17 mouse cellular contexts compared by ENCODE assay signal in the genomic region with DNA sequence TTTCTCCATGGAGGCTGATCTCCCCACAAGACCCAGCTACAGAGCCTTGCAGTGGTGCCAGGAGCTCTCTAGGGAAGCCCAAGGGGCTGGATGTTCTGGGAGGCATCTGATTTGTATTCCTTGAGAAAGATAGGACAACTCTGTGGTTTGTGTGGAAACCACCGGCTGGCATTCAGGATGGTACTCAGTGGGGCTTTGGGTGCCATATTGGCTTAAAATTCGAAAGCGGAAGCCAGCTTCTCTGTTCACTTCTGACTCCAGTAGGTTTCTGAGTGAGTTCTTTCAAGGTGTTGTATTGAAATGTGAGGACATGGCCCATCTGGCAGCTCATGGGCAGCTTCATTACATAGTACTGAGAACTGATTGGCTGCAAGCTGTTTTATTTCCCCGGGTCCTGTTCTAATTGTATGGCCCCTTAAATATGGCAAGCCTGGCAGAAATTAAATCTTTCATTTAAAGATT.
A peak's percentile ranks its signal among the peaks of the same experiment; 100 is the strongest.
DNase-seq lines count a peak whose midpoint lies in the region; ATAC-seq and TF ChIP-seq lines count a peak whose summit lies in the region.
"Had no signal": no experiment of that assay in that cellular context is flagged by ENCODE, and none has a peak within 500 bp of the region (broad histone marks: within the 10 kb centered on the region; RNA-seq: fewer than 3 reads in every experiment).

No protein-coding gene starts in this region.

- no peak overlapping the region for H3K9ac ChIP-seq in stomach, embryonic 14.5 days (replicated peaks; ENCODE audit: low read depth, low read length)
- H3K9ac ChIP-seq in stomach, postnatal 0 days (ENCODE audit: low read length) = no peak overlapping the region
- H3K9ac ChIP-seq in forebrain, embryonic 15.5 days (replicated peaks) = no peak overlapping the region
- H3K9ac ChIP-seq in limb, embryonic 12.5 days (replicated peaks) = no peak overlapping the region
- no peak overlapping the region for H3K9ac ChIP-seq in stomach, embryonic 15.5 days
- H3K9ac ChIP-seq: liver, postnatal 0 days had no signal

- no peak overlapping the region for H3K4me2 ChIP-seq in stomach, embryonic 14.5 days (replicated peaks; ENCODE audit: low read depth, low read length)
- H3K4me2 ChIP-seq in stomach, postnatal 0 days (replicated peaks; ENCODE audit: low read depth) = no peak overlapping the region
- peak overlapping the region; percentile 31; the same call in 1 of the 2 replicates for H3K4me2 ChIP-seq in forebrain, embryonic 15.5 days (replicated peaks)
- H3K4me2 ChIP-seq in limb, embryonic 12.5 days = no peak overlapping the region; the same call in 1 of the 2 replicates
- no peak overlapping the region for H3K4me2 ChIP-seq in stomach, embryonic 15.5 days

- H3K4me3 ChIP-seq in stomach, embryonic 14.5 days (ENCODE audit: low read depth, low read length) = no peak overlapping the region
- H3K4me3 ChIP-seq in stomach, postnatal 0 days (ENCODE audit: low read depth, low read length) = no peak overlapping the region
- H3K4me3 ChIP-seq in forebrain, embryonic 15.5 days = no peak overlapping the region
- H3K4me3 ChIP-seq in limb, embryonic 12.5 days (replicated peaks) = no peak overlapping the region
- H3K4me3 ChIP-seq in stomach, embryonic 15.5 days (replicated peaks) = no peak overlapping the region
- no peak overlapping the region for H3K4me3 ChIP-seq in lung, adult 2 months (replicated peaks; ENCODE audit: extremely low read depth, low read depth, low read length)
- H3K4me3 ChIP-seq: heart, embryonic 10.5 days had no signal

- H3K4me1 ChIP-seq in stomach, embryonic 14.5 days (ENCODE audit: control insufficient read depth, insufficient read depth, low read length) = no peaks in the 10 kb centered on the region
- H3K4me1 ChIP-seq in stomach, postnatal 0 days (replicated peaks; ENCODE audit: control insufficient read depth, insufficient read depth) = no peaks in the 10 kb centered on the region
- H3K4me1 ChIP-seq in forebrain, embryonic 15.5 days = peaks cover 23% of the 10 kb centered on the region
- H3K4me1 ChIP-seq in limb, embryonic 12.5 days (replicated peaks) = peaks cover 13% of the 10 kb centered on the region
- no peaks in the 10 kb centered on the region for H3K4me1 ChIP-seq in stomach, embryonic 15.5 days
- no peaks in the 10 kb centered on the region for H3K4me1 ChIP-seq in lung, adult 2 months (ENCODE audit: control insufficient read depth, insufficient read depth, low read length)
- H3K4me1 ChIP-seq: heart, embryonic 10.5 days had no signal

- 0 out of 2 replicates have a peak overlapping the region, but pooled peaks have one; percentile 15 for H3K27ac ChIP-seq in stomach, embryonic 14.5 days (ENCODE audit: low read length)
- no peak overlapping the region for H3K27ac ChIP-seq in stomach, postnatal 0 days (replicated peaks)
- peak overlapping the region; percentile 89 for H3K27ac ChIP-seq in forebrain, embryonic 15.5 days (replicated peaks)
- peak overlapping the region; percentile 35; the same call in 1 of the 2 replicates for H3K27ac ChIP-seq in limb, embryonic 12.5 days
- H3K27ac ChIP-seq in stomach, embryonic 15.5 days = 0 out of 2 replicates have a peak overlapping the region, but pooled peaks have one; percentile 11
- H3K27ac ChIP-seq: heart, embryonic 10.5 days had no signal

- ATAC-seq in stomach, embryonic 14.5 days (ENCODE audit: insufficient number of reproducible peaks, insufficient read depth, low FRiP score, low read depth) = no peak
- ATAC-seq in stomach, postnatal 0 days (ENCODE audit: low FRiP score, low TSS enrichment) = no peak
- peak; percentile 30 for ATAC-seq in forebrain, embryonic 15.5 days (replicated peaks)
- ATAC-seq in limb, embryonic 12.5 days (ENCODE audit: insufficient number of reproducible peaks, insufficient read depth, low FRiP score, low TSS enrichment, low read depth) = no peak
- ATAC-seq in stomach, embryonic 15.5 days (ENCODE audit: insufficient read depth, low FRiP score, low read depth) = no peak
- no peak for ATAC-seq in erythroid progenitor cell, adult 5-6 weeks (replicated peaks; ENCODE audit: low FRiP score, poor library complexity, severe bottlenecking)
- ATAC-seq: intestine, postnatal 0 days; liver, postnatal 0 days had no signal

- no peak for TF ChIP-seq POLR2A in lung, adult 2 months (IDR thresholded peaks at IDR 0.05; ENCODE audit: borderline replicate concordance, extremely low read depth, low read depth, low read length)

- WGBS in stomach, embryonic 14.5 days = 95% methylated on average over 4 of the region's 4 CpGs
- WGBS in stomach, postnatal 0 days = 93% methylated on average over 4 of the region's 4 CpGs
- WGBS in forebrain, embryonic 15.5 days = 43% methylated on average over 4 of the region's 4 CpGs
- 87% methylated on average over 4 of the region's 4 CpGs for WGBS in limb, embryonic 12.5 days
- WGBS in stomach, embryonic 15.5 days = 90% methylated on average over 4 of the region's 4 CpGs
- WGBS in lung, adult 2 months = 90% methylated on average over 4 of the region's 4 CpGs

- no peak for TF ChIP-seq EP300 in stomach, postnatal 0 days (optimal IDR thresholded peaks at IDR 0.05)

- no peaks in the 10 kb centered on the region for H3K27me3 ChIP-seq in stomach, embryonic 14.5 days (ENCODE audit: control insufficient read depth, insufficient read depth, low read length)
- no peaks in the 10 kb centered on the region for H3K27me3 ChIP-seq in stomach, postnatal 0 days (ENCODE audit: control insufficient read depth, insufficient read depth, low read length)
- H3K27me3 ChIP-seq in forebrain, embryonic 15.5 days = no peaks in the 10 kb centered on the region
- no peaks in the 10 kb centered on the region for H3K27me3 ChIP-seq in limb, embryonic 12.5 days
- H3K27me3 ChIP-seq in stomach, embryonic 15.5 days (replicated peaks) = no peaks in the 10 kb centered on the region

- no peaks in the 10 kb centered on the region for H3K9me3 ChIP-seq in stomach, embryonic 14.5 days (ENCODE audit: control insufficient read depth, low read depth, low read length)
- no peaks in the 10 kb centered on the region for H3K9me3 ChIP-seq in stomach, postnatal 0 days (ENCODE audit: control insufficient read depth, low read length)
- no peaks in the 10 kb centered on the region for H3K9me3 ChIP-seq in forebrain, embryonic 15.5 days
- H3K9me3 ChIP-seq in limb, embryonic 12.5 days = no peaks in the 10 kb centered on the region
- no peaks in the 10 kb centered on the region for H3K9me3 ChIP-seq in stomach, embryonic 15.5 days

- H3K36me3 ChIP-seq in stomach, embryonic 14.5 days (ENCODE audit: control insufficient read depth, insufficient read depth, low read length) = no peaks in the 10 kb centered on the region
- H3K36me3 ChIP-seq in stomach, postnatal 0 days (ENCODE audit: control insufficient read depth, insufficient read depth, low read length) = no peaks in the 10 kb centered on the region
- H3K36me3 ChIP-seq in forebrain, embryonic 15.5 days = no peaks in the 10 kb centered on the region
- no peaks in the 10 kb centered on the region for H3K36me3 ChIP-seq in limb, embryonic 12.5 days
- no peaks in the 10 kb centered on the region for H3K36me3 ChIP-seq in stomach, embryonic 15.5 days
- H3K36me3 ChIP-seq: G1E; heart, embryonic 10.5 days had no signal

- no peak for TF ChIP-seq CTCF in stomach, postnatal 0 days (IDR thresholded peaks at IDR 0.05; ENCODE audit: low read depth)
- TF ChIP-seq CTCF in lung, adult 2 months (IDR thresholded peaks at IDR 0.05; ENCODE audit: insufficient read depth, low read length) = no peak

- DNase-seq in stomach, postnatal 0 days (ENCODE audit: low spot score) = no peak
- no peak for DNase-seq in thymus, postnatal 0 days (ENCODE audit: low spot score)
- no peak for DNase-seq in lung, adult 2 months
- DNase-seq: gastrocnemius, postnatal 36 days; heart, postnatal 14 days; kidney, postnatal 10 days; liver; liver, postnatal 0 days; right cerebral cortex, postnatal 25 days had no signal
